Mouse (Mus musculus) E14TG2a.4 (cell line): Measurements from ENCODE around the gene Ppil2.

Source experiments
- H3K27me3 ChIP-seq: 2 replicates; pipeline ENCODE4 v1.6.1; 2014; ENCODE audit warnings: low read length, control low read depth; ENCODE audit not compliant: insufficient read depth
- H3K36me3 ChIP-seq: 2 replicates; pipeline ENCODE4 v1.6.1; 2014; ENCODE audit warnings: low read length, control low read depth; ENCODE audit not compliant: insufficient read depth
- H3K4me1 ChIP-seq: replicated peaks from 2 replicates; pipeline ENCODE4 v1.6.1; 2014; ENCODE audit warnings: low read depth, low read length, control low read depth
- H3K4me3 ChIP-seq: replicated peaks from 2 replicates; pipeline ENCODE4 v1.5.1; 2014; ENCODE audit warnings: mild to moderate bottlenecking, low read length
- H3K9me3 ChIP-seq: 2 replicates; pipeline ENCODE4 v1.6.1; 2014; ENCODE audit warnings: low read length, control low read depth
- CTCF ChIP-seq: conservative IDR thresholded peaks from 2 replicates; pipeline ENCODE4 v1.5.1; 2014; ENCODE audit warnings: low read length
- NANOG ChIP-seq: IDR thresholded peaks from 2 replicates; pipeline ENCODE4 v1.6.1; 2014; ENCODE audit warnings: borderline replicate concordance, low read length, mixed read lengths
- POU5F1 ChIP-seq: IDR thresholded peaks from 2 replicates; pipeline ENCODE4 v1.6.1; 2014; ENCODE audit warnings: low read length, borderline replicate concordance

Ppil2 gene

DNA sequence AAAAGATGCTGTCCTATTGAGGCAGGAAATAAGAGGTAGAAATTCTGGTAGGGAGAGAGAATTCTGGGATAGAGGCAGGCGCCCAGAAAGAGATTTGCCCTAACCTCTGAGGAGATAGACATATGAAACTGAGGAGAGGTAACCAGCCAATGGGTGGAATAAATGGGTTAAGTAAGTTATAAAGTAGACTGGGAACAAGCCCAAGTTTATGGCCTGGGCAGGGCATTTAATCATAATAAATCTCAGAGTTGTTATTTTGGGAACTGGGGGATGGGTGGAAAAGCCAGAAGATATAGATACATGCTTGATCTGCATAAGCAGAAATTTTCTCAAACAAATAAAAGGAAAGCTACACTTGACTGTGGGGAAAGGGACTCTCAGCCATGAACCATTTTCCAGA lies 48.7 kb downstream of the Ppil2 start:
- Histone ChIP-seq H3K36me3 (no peaks in the 10 kb centered on the region), H3K4me1 (no peaks in the 10 kb centered on the region), H3K27me3 (peaks cover 35% of the 10 kb centered on the region), H3K9me3 (no peaks in the 10 kb centered on the region), H3K4me3 (no peak overlapping the region)
- TF ChIP-seq NANOG (no peak), CTCF (no peak), POU5F1 (no peak)

DNA sequence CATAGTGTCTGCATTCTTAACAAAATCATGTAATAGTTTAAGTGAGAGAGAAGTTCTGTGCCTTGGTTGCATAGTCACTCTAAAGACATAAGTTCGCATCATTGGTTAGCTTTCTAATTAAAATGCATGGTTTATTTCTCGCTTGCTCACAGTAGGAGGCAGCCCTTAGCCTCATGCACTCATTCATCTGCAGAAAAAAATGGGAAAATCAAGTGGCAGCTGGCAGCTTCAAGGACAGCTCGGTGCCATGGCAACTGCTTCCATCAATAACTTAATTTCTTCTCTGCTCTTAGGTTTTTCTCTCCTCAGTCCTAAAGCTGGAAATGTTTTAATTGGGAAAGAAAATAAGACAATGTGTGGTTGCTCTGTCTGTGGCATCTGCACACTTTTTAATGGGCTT lies 55.5 kb downstream of the Ppil2 start:
- TF ChIP-seq NANOG (no peak), CTCF (no peak), POU5F1 (no peak)
- Histone ChIP-seq H3K9me3 (no peaks in the 10 kb centered on the region), H3K27me3 (peaks cover 8% of the 10 kb centered on the region), H3K4me3 (no peak overlapping the region), H3K36me3 (no peaks in the 10 kb centered on the region), H3K4me1 (peaks cover 16% of the 10 kb centered on the region)

DNA sequence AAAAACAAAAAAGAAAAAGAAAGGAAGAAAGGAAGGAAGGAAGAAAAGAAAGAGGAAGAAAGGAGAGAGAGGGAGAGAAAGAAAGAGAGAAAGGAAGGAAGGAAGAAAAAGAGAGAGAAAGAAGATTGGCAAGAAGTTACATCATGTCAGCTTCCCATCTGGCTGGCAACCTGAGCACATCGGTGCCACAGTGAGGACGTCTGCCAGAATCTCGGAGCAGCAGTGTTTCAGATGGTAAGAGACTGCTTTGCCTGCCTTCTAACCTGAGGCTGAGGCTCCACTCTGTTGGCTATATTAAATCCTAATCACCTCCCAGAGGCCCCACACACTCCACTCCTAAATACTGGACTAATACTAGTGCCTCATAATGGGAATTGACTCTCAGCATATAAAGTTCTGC lies 57.2 kb downstream of the Ppil2 start:
- Histone ChIP-seq H3K9me3 (no peaks in the 10 kb centered on the region), H3K36me3 (peaks cover 15% of the 10 kb centered on the region), H3K4me3 (no peak overlapping the region), H3K27me3 (no peaks in the 10 kb centered on the region), H3K4me1 (peaks cover 16% of the 10 kb centered on the region)
- TF ChIP-seq NANOG (no peak), CTCF (no peak), POU5F1 (no peak)

DNA sequence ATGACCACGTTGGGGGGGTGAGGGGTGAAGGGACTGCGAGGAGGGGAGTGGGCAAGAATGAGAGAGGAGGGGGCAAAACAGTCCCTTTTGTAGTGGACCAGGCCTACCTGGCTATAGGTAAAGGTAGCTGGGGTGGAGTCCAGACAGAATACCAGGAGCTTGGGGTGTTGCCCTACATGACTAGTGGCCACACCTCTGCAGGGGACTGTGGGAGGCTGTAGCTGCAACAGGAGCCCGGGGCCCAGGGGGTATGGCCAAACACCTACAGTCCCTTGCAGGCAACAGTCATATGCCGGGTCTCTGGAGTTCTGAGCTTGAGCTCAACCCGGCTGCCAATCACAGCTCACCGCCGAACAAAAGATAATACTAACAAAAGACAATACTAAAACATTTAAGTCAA lies 59.0 kb downstream of the Ppil2 start:
- Histone ChIP-seq H3K36me3 (peaks cover 32% of the 10 kb centered on the region), H3K4me1 (peaks cover 19% of the 10 kb centered on the region), H3K9me3 (no peaks in the 10 kb centered on the region), H3K4me3 (peak overlapping the region; percentile 61), H3K27me3 (no peaks in the 10 kb centered on the region)
- TF ChIP-seq POU5F1: no peak
- no peak for TF ChIP-seq CTCF
- no peak for TF ChIP-seq NANOG

DNA sequence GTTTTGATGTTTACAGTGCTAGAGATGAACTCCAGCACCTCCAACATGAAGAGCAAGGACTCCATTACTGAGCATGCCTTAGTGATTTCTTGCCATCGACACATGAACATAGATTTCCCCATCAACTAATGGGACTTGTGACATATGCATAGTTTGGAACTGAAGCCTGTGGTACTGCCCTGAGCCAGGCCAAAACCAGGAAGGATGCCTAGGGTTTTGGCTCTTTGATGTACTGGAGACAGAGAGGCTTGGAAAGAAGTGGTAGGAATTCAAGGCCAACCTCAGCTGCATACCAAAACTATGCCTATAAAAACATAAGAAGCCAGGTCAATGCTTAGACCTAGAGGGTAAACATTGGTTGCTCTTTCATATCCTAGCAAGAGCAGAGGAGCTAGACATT lies 61.2 kb downstream of the Ppil2 start:
- no peak overlapping the region for H3K4me3 ChIP-seq
- no peaks in the 10 kb centered on the region for H3K9me3 ChIP-seq
- peaks cover 27% of the 10 kb centered on the region for H3K4me1 ChIP-seq
- H3K27me3 ChIP-seq: no peaks in the 10 kb centered on the region
- H3K36me3 ChIP-seq: peaks cover 52% of the 10 kb centered on the region
- TF ChIP-seq POU5F1 (no peak), NANOG (no peak), CTCF (no peak)

DNA sequence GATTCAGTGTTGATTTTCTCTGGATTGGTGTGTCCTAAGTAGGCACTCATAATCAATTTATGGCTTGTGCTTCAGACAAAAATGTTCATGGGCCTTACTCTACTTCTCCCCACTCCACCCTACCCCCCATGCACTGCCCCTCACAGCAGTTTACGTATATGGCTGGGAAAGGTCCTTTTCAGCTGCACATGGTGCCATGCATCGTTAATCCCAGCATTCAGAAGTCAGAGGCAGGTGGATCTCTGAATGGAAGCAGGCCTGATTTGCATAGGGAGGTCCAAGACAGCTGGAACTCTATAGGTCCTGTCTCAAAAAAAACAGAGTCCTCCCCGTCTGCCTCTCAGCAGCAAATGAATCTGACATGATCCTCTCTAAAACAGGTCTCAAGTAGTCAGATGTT lies 65.8 kb downstream of the Ppil2 start:
- peaks cover 94% of the 10 kb centered on the region for H3K36me3 ChIP-seq
- H3K4me3 ChIP-seq: no peak overlapping the region
- H3K9me3 ChIP-seq: no peaks in the 10 kb centered on the region
- H3K27me3 ChIP-seq: no peaks in the 10 kb centered on the region
- TF ChIP-seq CTCF: no peak
- TF ChIP-seq POU5F1: no peak
- TF ChIP-seq NANOG: no peak
- H3K4me1 ChIP-seq: peaks cover 12% of the 10 kb centered on the region

DNA sequence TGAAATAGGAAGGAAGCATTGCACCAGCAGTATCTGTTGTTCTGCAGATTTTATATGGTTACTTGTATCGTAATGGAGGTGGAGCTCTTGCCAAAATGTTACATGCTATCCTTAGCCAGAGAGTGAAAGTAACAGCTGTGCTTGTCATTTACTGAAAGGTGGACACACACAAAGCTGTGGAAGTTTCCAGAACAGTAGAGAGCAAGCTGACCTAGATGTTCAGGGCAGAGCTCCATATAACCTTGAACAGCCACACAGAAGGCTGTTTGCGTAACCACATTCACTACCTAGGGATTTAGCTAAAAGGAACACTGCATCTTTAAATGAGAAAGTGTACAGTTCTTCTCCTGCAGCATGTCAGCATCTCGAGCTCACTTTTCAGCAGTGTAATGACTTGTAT lies 66.7 kb downstream of the Ppil2 start:
- peaks cover 12% of the 10 kb centered on the region for H3K4me1 ChIP-seq
- H3K36me3 ChIP-seq: peaks cover 94% of the 10 kb centered on the region
- no peaks in the 10 kb centered on the region for H3K9me3 ChIP-seq
- no peaks in the 10 kb centered on the region for H3K27me3 ChIP-seq
- H3K4me3 ChIP-seq: no peak overlapping the region
- no peak for TF ChIP-seq POU5F1
- TF ChIP-seq NANOG: no peak
- no peak for TF ChIP-seq CTCF

DNA sequence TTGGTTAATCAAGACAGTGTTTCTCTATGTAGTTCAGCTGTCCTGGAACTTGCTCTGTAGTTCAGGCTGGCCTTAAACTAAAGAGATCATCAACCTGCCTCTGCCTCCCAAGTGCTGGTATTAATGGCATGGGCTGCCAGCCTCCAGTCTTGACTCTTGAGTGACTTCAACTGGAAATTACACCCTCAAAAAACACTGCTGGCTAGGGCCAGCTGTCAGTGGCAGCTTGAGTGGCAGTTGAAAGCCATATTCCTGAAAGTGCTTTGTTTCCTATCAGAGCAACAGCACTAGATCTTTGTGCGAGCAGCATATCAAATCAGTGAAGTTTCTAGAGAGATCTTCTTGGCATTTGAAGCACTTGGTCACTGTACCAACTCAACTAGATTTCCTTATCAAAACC lies 69.6 kb downstream of the Ppil2 start:
- H3K4me3 ChIP-seq: no peak overlapping the region
- peaks cover 98% of the 10 kb centered on the region for H3K36me3 ChIP-seq
- H3K27me3 ChIP-seq: no peaks in the 10 kb centered on the region

DNA sequence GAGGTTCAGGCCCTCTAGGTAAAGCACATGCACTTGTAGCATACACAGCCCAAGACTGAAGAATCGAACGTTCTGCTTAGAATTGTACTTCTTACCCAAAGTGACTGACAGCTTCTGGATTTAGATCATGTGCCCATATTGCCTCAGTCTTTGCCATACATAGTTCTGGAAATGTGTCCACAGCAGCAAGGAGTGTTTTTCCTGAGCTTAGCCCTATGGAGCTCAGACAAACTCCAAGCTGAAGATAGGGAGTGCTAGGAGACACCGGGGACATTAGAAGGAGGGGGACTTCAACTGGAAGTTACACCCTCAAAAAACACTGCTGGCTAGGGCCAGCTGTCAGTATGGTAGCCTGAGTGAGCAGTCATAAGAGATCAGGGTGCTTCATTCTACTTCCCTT lies 70.3 kb downstream of the Ppil2 start:
- Histone ChIP-seq H3K9me3 (no peaks in the 10 kb centered on the region), H3K27me3 (no peaks in the 10 kb centered on the region), H3K4me3 (no peak overlapping the region), H3K36me3 (peaks cover 98% of the 10 kb centered on the region), H3K4me1 (peaks cover 8% of the 10 kb centered on the region)
- TF ChIP-seq POU5F1: no peak
- no peak for TF ChIP-seq NANOG
- no peak for TF ChIP-seq CTCF

More for the DNA sequence above, 69.6 kb downstream of the Ppil2 start:
- H3K4me1 ChIP-seq: peaks cover 8% of the 10 kb centered on the region
- TF ChIP-seq NANOG: no peak
- TF ChIP-seq POU5F1: no peak
- no peak for TF ChIP-seq CTCF
- no peaks in the 10 kb centered on the region for H3K9me3 ChIP-seq
